Mouse (Mus musculus) heart, postnatal 0 days (tissue): Measurements from ENCODE around the gene Aurkb. TPM values are rescaled to one million over a fixed set of nuclear protein-coding genes. Genes with fewer than 3 reads are reported as not detected.

Source experiments
- ATAC-seq: fragments of 200-750 bp; cut with Nextera tagmentation; 2 replicates; pipeline ENCODE4 v1.8.0; 2017; ENCODE audit warnings: low read depth, moderate number of reproducible peaks, moderate library complexity; ENCODE audit not compliant: insufficient read depth
- DNase-seq: peaks from one replicate; pipeline ENCODE4 v3.0.0-alpha.2; 2016; ENCODE audit warnings: low spot score
- H3K27ac ChIP-seq: fragments of 300-500 bp; sonication (generic); 2 replicates; pipeline ENCODE4 v1.5.1; 2014; ENCODE audit warnings: low read depth, mild to moderate bottlenecking
- H3K27me3 ChIP-seq: fragments of 300-500 bp; sonication (generic); 2 replicates; pipeline ENCODE4 v1.6.1; 2014; ENCODE audit warnings: low read length, mixed read lengths; ENCODE audit not compliant: control insufficient read depth, insufficient read depth
- H3K36me3 ChIP-seq: fragments of 300-500 bp; sonication (generic); replicated peaks from 2 replicates; pipeline ENCODE4 v1.6.1; 2014; ENCODE audit warnings: low read length, mixed read lengths; ENCODE audit not compliant: control insufficient read depth, insufficient read depth
- H3K4me1 ChIP-seq: fragments of 300-500 bp; sonication (generic); 2 replicates; pipeline ENCODE4 v1.6.1; 2014; ENCODE audit warnings: antibody characterized with exemption; ENCODE audit not compliant: control insufficient read depth, insufficient read depth
- H3K4me2 ChIP-seq: fragments of 300-500 bp; sonication (generic); 2 replicates; pipeline ENCODE4 v1.6.1; 2014; ENCODE audit warnings: low read depth, mild to moderate bottlenecking, low read length, moderate library complexity
- H3K4me3 ChIP-seq: fragments of 300-500 bp; sonication (generic); 2 replicates; pipeline ENCODE4 v1.5.1; 2014; ENCODE audit warnings: low read depth, low read length
- H3K9ac ChIP-seq: fragments of 300-500 bp; sonication (generic); replicated peaks from 2 replicates; pipeline ENCODE4 v1.6.1; 2014; ENCODE audit warnings: low read depth, low read length, mixed read lengths
- H3K9me3 ChIP-seq: fragments of 300-500 bp; sonication (generic); replicated peaks from 2 replicates; pipeline ENCODE4 v1.6.1; 2016; ENCODE audit warnings: low read length; ENCODE audit not compliant: control insufficient read depth
- CTCF ChIP-seq: IDR thresholded peaks from 2 replicates; pipeline ENCODE4 v1.5.1; 2016; ENCODE audit warnings: antibody characterized with exemption, control low read depth, low read depth
- EP300 ChIP-seq: IDR thresholded peaks from 2 replicates; pipeline ENCODE4 v1.6.1; 2016; ENCODE audit warnings: antibody characterized with exemption, low read depth
- WGBS: fragments of 180-500 bp; shearing (Covaris S2); extraction: QIAGEN DNeasy Blood & Tissue Kit; methylation state at CpG from one replicate; pipeline ENCODE4 v1.1.7; 2014; 5-methylcytosine and 5-hydroxymethylcytosine counted together
- polyA plus RNA-seq: library from polyadenylated mRNA; unstranded; fragments of >200 nt; fragmentation: Nextera tagmentation; extraction: Ambion mirVana; gene quantifications from 2 replicates; pipeline ENCODE4 v1.2.1, GENCODE M21; 2015
- total RNA-seq: library from RNA; depleted of rRNA; stranded (reverse); fragments of >200 nt; gene quantifications from 2 replicates; pipeline ENCODE4 v1.2.3, GENCODE M21; 2014; ENCODE audit warnings: low replicate concordance

Aurkb gene
- total and polyA plus RNA-seq, 2 experiments from 2014 or later: 19.5 to 21.4 TPM

GRCm38 (mm10) chr11:69066163-69066861 lies 20.9 kb downstream of the Aurkb start:
- Histone ChIP-seq H3K9ac (peak overlapping the region; percentile 41; the same call in 1 of the 2 replicates), H3K36me3 (no peaks in the 10 kb centered on the region), H3K4me3 (peak overlapping the region; percentile 27), H3K4me1 (peaks cover 36% of the 10 kb centered on the region), H3K4me2 (peak overlapping the region; percentile 59), H3K27ac (peak overlapping the region; percentile 58), H3K9me3 (no peaks in the 10 kb centered on the region), H3K27me3 (no peaks in the 10 kb centered on the region)
- TF ChIP-seq CTCF (no peak), EP300 (no peak)
- DNase-seq: peak; percentile 32
- no peak for ATAC-seq
- WGBS: 3% methylated on average over 29 of the region's 29 CpGs

GRCm38 (mm10) chr11:69066956-69067355 lies 21.5 kb downstream of the Aurkb start:
- Histone ChIP-seq H3K4me2 (peak overlapping the region; percentile 59; the same call in 1 of the 2 replicates), H3K4me3 (no peak overlapping the region), H3K9ac (peak overlapping the region; percentile 41; the same call in 1 of the 2 replicates), H3K4me1 (peaks cover 31% of the 10 kb centered on the region), H3K27ac (peak overlapping the region; percentile 75), H3K36me3 (no peaks in the 10 kb centered on the region), H3K27me3 (no peaks in the 10 kb centered on the region), H3K9me3 (no peaks in the 10 kb centered on the region)
- 5% methylated on average over 8 of the region's 8 CpGs for WGBS
- ATAC-seq: peak; percentile 22; the same call in 1 of the 2 replicates
- TF ChIP-seq EP300 (no peak), CTCF (peak; percentile 87)
- DNase-seq: peak; percentile 94

GRCm38 (mm10) chr11:69067601-69068000 lies 22.2 kb downstream of the Aurkb start:
- peak overlapping the region; percentile 75 for H3K27ac ChIP-seq
- H3K9ac ChIP-seq: peak overlapping the region; percentile 44
- DNase-seq: peak; percentile 78
- H3K4me3 ChIP-seq: 0 out of 2 replicates have a peak overlapping the region, but pooled peaks have one; percentile 8
- H3K4me2 ChIP-seq: peak overlapping the region; percentile 28
- peaks cover 30% of the 10 kb centered on the region for H3K4me1 ChIP-seq
- ATAC-seq: no peak
- H3K9me3 ChIP-seq: no peaks in the 10 kb centered on the region
- no peaks in the 10 kb centered on the region for H3K36me3 ChIP-seq
- 6% methylated on average over 6 of the region's 6 CpGs for WGBS
- no peaks in the 10 kb centered on the region for H3K27me3 ChIP-seq
- TF ChIP-seq EP300 (no peak; the same call in 1 of the 2 replicates), CTCF (no peak)

GRCm38 (mm10) chr11:69070093-69070492 lies 24.6 kb downstream of the Aurkb start:
- peak overlapping the region; percentile 70 for H3K9ac ChIP-seq
- DNase-seq (no peak), ATAC-seq (no peak)
- no peaks in the 10 kb centered on the region for H3K9me3 ChIP-seq
- H3K4me3 ChIP-seq: peak overlapping the region; percentile 61
- H3K4me1 ChIP-seq: peaks cover 22% of the 10 kb centered on the region
- H3K27me3 ChIP-seq: no peaks in the 10 kb centered on the region
- peak overlapping the region; percentile 82 for H3K27ac ChIP-seq
- H3K36me3 ChIP-seq: no peaks in the 10 kb centered on the region
- TF ChIP-seq CTCF: no peak
- TF ChIP-seq EP300: no peak
- 1% methylated on average over 13 of the region's 13 CpGs for WGBS
- peak overlapping the region; percentile 89 for H3K4me2 ChIP-seq

GRCm38 (mm10) chr11:69070590-69071222 lies 25.3 kb downstream of the Aurkb start, which contains the start of gene Tmem107:
Gene Tmem107, plus strand, starts transcription at chr11:69070806.
- Histone ChIP-seq H3K9me3 (no peaks in the 10 kb centered on the region), H3K27me3 (no peaks in the 10 kb centered on the region), H3K4me2 (peak within 1 kb of the TSS; percentile 89), H3K36me3 (no peaks in the 10 kb centered on the region), H3K27ac (peak within 1 kb of the TSS; percentile 82), H3K4me3 (peak within 1 kb of the TSS; percentile 61), H3K4me1 (peaks cover 22% of the 10 kb centered on the region), H3K9ac (peak within 1 kb of the TSS; percentile 70)
- WGBS: under 1% methylated on average over 47 of the region's 47 CpGs
- peak; percentile 89 for TF ChIP-seq EP300
- no peak for TF ChIP-seq CTCF
- peak; percentile 94 for DNase-seq
- peak; percentile 73 for ATAC-seq
